Comparison of ENCODE assay signal across 17 mouse cellular contexts in genomic region chr6:122252146-122252545, GRCm38 (mm10). TPM values are rescaled to one million over a fixed set of nuclear protein-coding genes. Genes with fewer than 3 reads are reported as not detected.
DNase-seq lines count a peak whose midpoint lies in the region; ATAC-seq and TF ChIP-seq lines count a peak whose summit lies in the region.
"Had no signal": no experiment of that assay in that cellular context is flagged by ENCODE, and none has a peak within 500 bp of the region (broad histone marks: within the 10 kb centered on the region; RNA-seq: fewer than 3 reads in every experiment).

No protein-coding gene starts in this region.

- no peak overlapping the region for H3K9ac ChIP-seq in forebrain, embryonic 16.5 days (replicated peaks; ENCODE audit: low read depth, low read length)
- no peak overlapping the region for H3K9ac ChIP-seq in forebrain, embryonic 11.5 days (ENCODE audit: low read length)
- H3K9ac ChIP-seq in lung, embryonic 14.5 days, result no peak overlapping the region
- H3K9ac ChIP-seq: heart, embryonic 15.5 days; neural tube, embryonic 12.5 days had no signal

- H3K27ac ChIP-seq in forebrain, embryonic 16.5 days (ENCODE audit: low read length), result no peak overlapping the region
- no peak overlapping the region for H3K27ac ChIP-seq in forebrain, embryonic 11.5 days (ENCODE audit: low read depth, low read length)
- H3K27ac ChIP-seq in lung, embryonic 14.5 days (ENCODE audit: low read depth), result no peak overlapping the region
- H3K27ac ChIP-seq: heart, embryonic 15.5 days; neural tube, embryonic 12.5 days had no signal

- H3K9me3 ChIP-seq in forebrain, embryonic 16.5 days (ENCODE audit: control insufficient read depth, low read length), result no peaks in the 10 kb centered on the region
- H3K9me3 ChIP-seq in forebrain, embryonic 11.5 days (ENCODE audit: control insufficient read depth, low read length), result no peaks in the 10 kb centered on the region
- H3K9me3 ChIP-seq in lung, embryonic 14.5 days (ENCODE audit: low read depth, low read length), result no peaks in the 10 kb centered on the region
- H3K9me3 ChIP-seq in G1E (replicated peaks), result no peaks in the 10 kb centered on the region
- H3K9me3 ChIP-seq: heart, embryonic 15.5 days; neural tube, embryonic 12.5 days had no signal

- TF ChIP-seq CTCF in lung, embryonic 14.5 days (IDR thresholded peaks at IDR 0.05; ENCODE audit: low read depth), result 0 out of 2 replicates have a peak, but pooled peaks have one; percentile 4
- no peak for TF ChIP-seq CTCF in G1E (IDR thresholded peaks at IDR 0.05; ENCODE audit: low read depth, low read length)

- H3K4me1 ChIP-seq in forebrain, embryonic 16.5 days (replicated peaks; ENCODE audit: control insufficient read depth, insufficient read depth, low read length), result no peaks in the 10 kb centered on the region
- H3K4me1 ChIP-seq in forebrain, embryonic 11.5 days (replicated peaks; ENCODE audit: control insufficient read depth, insufficient read depth, low read length), result no peaks in the 10 kb centered on the region
- no peaks in the 10 kb centered on the region for H3K4me1 ChIP-seq in lung, embryonic 14.5 days (ENCODE audit: insufficient read depth)
- peaks cover 28% of the 10 kb centered on the region for H3K4me1 ChIP-seq in G1E (ENCODE audit: insufficient read depth, low read depth, low read length)
- H3K4me1 ChIP-seq: heart, embryonic 15.5 days; neural tube, embryonic 12.5 days had no signal

- no peak for DNase-seq in forebrain, embryonic 11.5 days (ENCODE audit: low spot score)
- DNase-seq in lung, embryonic 14.5 days, result peak; percentile 73
- DNase-seq in lung, postnatal 14 days, result no peak
- no peak for DNase-seq in G1E (ENCODE audit: low spot score)
- peak; percentile 3 for DNase-seq in splenic B cell, adult 2 months (ENCODE audit: low read depth, low spot score)
- no peak for DNase-seq in spleen, postnatal 14 days (ENCODE audit: low spot score in 2 of 2)
- DNase-seq: cerebellum, postnatal 14 days; gastrocnemius, postnatal 14 days; left cerebral cortex, postnatal 4 days; right cerebral cortex, adult 18-20 months; thymus, postnatal 14 days had no signal

- no peak overlapping the region for H3K4me3 ChIP-seq in forebrain, embryonic 16.5 days (replicated peaks; ENCODE audit: low read length)
- H3K4me3 ChIP-seq in forebrain, embryonic 11.5 days (ENCODE audit: low read depth, low read length), result no peak overlapping the region
- H3K4me3 ChIP-seq in lung, embryonic 14.5 days (ENCODE audit: low read depth, low read length), result no peak overlapping the region
- no peak overlapping the region for H3K4me3 ChIP-seq in G1E (ENCODE audit: low read depth, low read length)
- H3K4me3 ChIP-seq: erythroblast, embryonic 14.5 days; heart, embryonic 15.5 days; neural tube, embryonic 12.5 days had no signal

- ATAC-seq in forebrain, embryonic 16.5 days, result peak; percentile 57
- ATAC-seq in forebrain, embryonic 11.5 days (replicated peaks; ENCODE audit: low FRiP score), result no peak
- ATAC-seq in lung, embryonic 14.5 days (ENCODE audit: insufficient read depth), result no peak
- ATAC-seq in G1E (ENCODE audit: extremely low read depth, insufficient number of reproducible peaks, low FRiP score, poor library complexity, severe bottlenecking), result peak; percentile 40; the same call in 1 of the 2 replicates
- ATAC-seq: inflammation-experienced regulatory T-cells, adult 6 months had no signal

- H3K4me2 ChIP-seq in forebrain, embryonic 16.5 days (ENCODE audit: low read length), result no peak overlapping the region
- H3K4me2 ChIP-seq in forebrain, embryonic 11.5 days (ENCODE audit: low read depth, low read length, severe bottlenecking), result no peak overlapping the region
- H3K4me2 ChIP-seq in lung, embryonic 14.5 days, result no peak overlapping the region
- H3K4me2 ChIP-seq: heart, embryonic 15.5 days; neural tube, embryonic 12.5 days had no signal

- H3K27me3 ChIP-seq in forebrain, embryonic 16.5 days (replicated peaks; ENCODE audit: control insufficient read depth, insufficient read depth, low read length), result no peaks in the 10 kb centered on the region
- no peaks in the 10 kb centered on the region for H3K27me3 ChIP-seq in forebrain, embryonic 11.5 days (ENCODE audit: control insufficient read depth, insufficient read depth, low read length)
- no peaks in the 10 kb centered on the region for H3K27me3 ChIP-seq in lung, embryonic 14.5 days (ENCODE audit: insufficient read depth, low read length)
- peaks cover 10% of the 10 kb centered on the region; the same call in 1 of the 2 replicates for H3K27me3 ChIP-seq in G1E (ENCODE audit: insufficient read depth, low read length)
- H3K27me3 ChIP-seq in splenic B cell, adult 2 months (ENCODE audit: control insufficient read depth, insufficient read depth, low read length, poor library complexity, severe bottlenecking), result no peaks in the 10 kb centered on the region
- H3K27me3 ChIP-seq: heart, embryonic 15.5 days; neural tube, embryonic 12.5 days had no signal

- H3K36me3 ChIP-seq in forebrain, embryonic 16.5 days (ENCODE audit: control insufficient read depth, insufficient read depth), result no peaks in the 10 kb centered on the region
- H3K36me3 ChIP-seq in forebrain, embryonic 11.5 days (ENCODE audit: control insufficient read depth, insufficient read depth, low read length), result no peaks in the 10 kb centered on the region
- H3K36me3 ChIP-seq in lung, embryonic 14.5 days (ENCODE audit: insufficient read depth), result no peaks in the 10 kb centered on the region
- H3K36me3 ChIP-seq in G1E (replicated peaks), result no peaks in the 10 kb centered on the region
- H3K36me3 ChIP-seq in splenic B cell, adult 2 months (ENCODE audit: control insufficient read depth, insufficient read depth, low read length, poor library complexity, severe bottlenecking), result no peaks in the 10 kb centered on the region
- H3K36me3 ChIP-seq: heart, embryonic 15.5 days; neural tube, embryonic 12.5 days had no signal

- WGBS in forebrain, embryonic 16.5 days, result 35% methylated on average over 1 of the region's 1 CpGs
- WGBS in forebrain, embryonic 11.5 days, result 50% methylated on average over 1 of the region's 1 CpGs
- 50% methylated on average over 1 of the region's 1 CpGs for WGBS in lung, embryonic 14.5 days

RNA-seq across cellular contexts. Expression of gene Klrg1, which starts 30.5 kb away (rescaled TPM):
- polyA plus RNA-seq in forebrain, embryonic 16.5 days (2015; fragmentation: Nextera tagmentation; extraction: Ambion mirVana), result 0.40 and 0.87 TPM in 2 replicates
- polyA plus RNA-seq in forebrain, embryonic 11.5 days (2014; fragmentation: Nextera tagmentation; extraction: Ambion mirVana), result not detected in 2 replicates
- polyA plus RNA-seq in lung, embryonic 14.5 days (2014; fragmentation: Nextera tagmentation; extraction: Ambion mirVana), result 0.14 TPM in 1 of 2 replicates, not detected in the other
- total RNA-seq in G1E (2014; fragmentation: Nextera tagmentation), result 2.1 and 3.8 TPM in 2 replicates
- 0.70 and 0.93 TPM in 2 replicates for total RNA-seq in G1E (2017)
- polyA plus RNA-seq in G1E (2012), result 0.03 TPM in 1 of 2 replicates, not detected in the other
- total RNA-seq: gastrocnemius, postnatal 14 days had no signal
- polyA plus RNA-seq: erythroblast, embryonic 14.5 days; heart, embryonic 15.5 days; liver, embryonic 16.5 days had no signal

RNA-seq across cellular contexts. Expression of gene M6pr, which starts 56.4 kb away (rescaled TPM):
- 57.0 and 62.4 TPM in 2 replicates for polyA plus RNA-seq in forebrain, embryonic 16.5 days (2015; fragmentation: Nextera tagmentation; extraction: Ambion mirVana)
- polyA plus RNA-seq in forebrain, embryonic 11.5 days (2014; fragmentation: Nextera tagmentation; extraction: Ambion mirVana), result 76.9 and 77.1 TPM in 2 replicates
- 115 and 120 TPM in 2 replicates for polyA plus RNA-seq in lung, embryonic 14.5 days (2014; fragmentation: Nextera tagmentation; extraction: Ambion mirVana)
- total RNA-seq in G1E (2014; fragmentation: Nextera tagmentation) (174 and 190 TPM in 2 replicates), G1E (2017) (521 and 552 TPM in 2 replicates)
- polyA plus RNA-seq in G1E (2012), result 23.0 and 27.4 TPM in 2 replicates

Comparison
In these comparisons a context has a peak if more than half of its experiments do, and no peak if none do; other contexts are left out.
1. ATAC-seq: peak in forebrain, embryonic 16.5 days (single experiment) and G1E (single experiment); none in forebrain, embryonic 11.5 days (single experiment) and lung, embryonic 14.5 days (single experiment).
2. DNase-seq: peak in lung, embryonic 14.5 days (single experiment) and splenic B cell, adult 2 months (single experiment); none in forebrain, embryonic 11.5 days (single experiment), lung, postnatal 14 days (single experiment), G1E (single experiment) and spleen, postnatal 14 days (0 of 2).